Mouse (Mus musculus): ENCODE data around the gene Gcg. TPM values are rescaled to one million over a fixed set of nuclear protein-coding genes. Genes with fewer than 3 reads are reported as not detected.

Gene Gcg
- total and polyA plus RNA-seq, 2 experiments from 2014 or later, result 0.33 to 1.2 TPM

GRCm38 (mm10) chr2:62460231-62460710 lies 23.2 kb downstream of the Gcg start:
- no peaks in the 10 kb centered on the region for H3K27me3 ChIP-seq (ENCODE audit: insufficient read depth, low read length)
- peak; percentile 60 for DNase-seq
- no peaks in the 10 kb centered on the region for H3K9me3 ChIP-seq (ENCODE audit: low read length)
- TF ChIP-seq CTCF (IDR thresholded peaks at IDR 0.05; ENCODE audit: low read depth), result no peak
- peaks cover 5% of the 10 kb centered on the region; the same call in 1 of the 2 replicates for H3K4me1 ChIP-seq (ENCODE audit: insufficient read depth)
- no peak overlapping the region for H3K4me3 ChIP-seq (ENCODE audit: low read depth, low read length)
- ATAC-seq, result peak; percentile 58
- H3K9ac ChIP-seq, result no peak overlapping the region
- no peaks in the 10 kb centered on the region for H3K36me3 ChIP-seq (ENCODE audit: insufficient read depth)
- 27% methylated on average over 7 of the region's 7 CpGs for WGBS
- peak overlapping the region; percentile 21; the same call in 1 of the 2 replicates for H3K4me2 ChIP-seq (ENCODE audit: low read depth)
- no peak overlapping the region for H3K27ac ChIP-seq (ENCODE audit: low read depth, low read length)

DNA sequence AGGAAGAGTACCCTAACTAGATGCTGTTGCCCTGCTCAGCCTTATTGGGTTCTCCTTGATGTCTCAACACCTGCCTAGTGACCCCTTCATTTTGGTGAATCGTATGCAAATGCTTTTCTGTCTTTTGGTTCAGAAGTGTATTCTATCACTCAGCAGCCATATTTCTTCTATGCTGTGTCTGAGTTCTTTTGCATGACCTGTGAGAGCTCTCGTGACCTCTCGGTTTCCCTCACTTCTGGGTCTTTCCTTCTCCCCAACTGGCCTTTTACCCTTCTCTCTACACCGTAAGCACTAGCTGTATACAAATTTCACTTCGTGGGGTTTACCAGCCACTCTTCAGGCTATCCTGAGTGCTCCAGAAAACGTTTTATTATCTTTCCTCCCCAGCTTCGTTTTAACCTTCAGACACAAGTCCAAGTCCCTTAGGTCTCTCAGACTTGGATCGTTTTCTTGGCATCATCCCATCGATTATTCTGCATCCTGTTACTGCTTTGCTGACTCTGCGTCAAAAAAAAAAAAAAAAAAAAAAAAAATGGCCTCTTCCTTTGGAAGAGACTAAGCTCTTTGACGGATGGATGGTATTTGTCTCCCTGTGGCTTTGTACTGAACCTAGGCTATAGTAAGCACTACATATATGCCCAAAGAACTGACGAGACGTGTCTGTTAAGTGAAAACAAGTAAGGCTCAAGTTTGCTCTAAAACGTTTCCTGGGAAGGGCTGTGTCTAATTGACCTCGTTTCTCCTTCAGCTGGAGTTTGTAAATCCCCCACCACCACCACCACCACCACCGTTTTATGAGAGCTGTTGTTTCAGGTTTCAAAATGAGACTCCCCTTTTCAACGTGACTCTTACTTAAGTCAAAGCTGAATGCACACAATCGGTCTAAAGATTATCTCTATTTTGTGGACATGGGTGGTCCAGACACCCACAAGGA lies 23.9 kb downstream of the Gcg start:
- H3K9me3 ChIP-seq (ENCODE audit: low read length), result no peaks in the 10 kb centered on the region
- no peak overlapping the region for H3K27ac ChIP-seq (ENCODE audit: low read depth, low read length)
- H3K9ac ChIP-seq, result no peak overlapping the region
- H3K4me2 ChIP-seq (ENCODE audit: low read depth), result no peak overlapping the region
- TF ChIP-seq CTCF (IDR thresholded peaks at IDR 0.05; ENCODE audit: low read depth), result no peak
- no peak overlapping the region for H3K4me3 ChIP-seq (ENCODE audit: low read depth, low read length)
- ATAC-seq (peak; percentile 15; the same call in 1 of the 2 replicates), DNase-seq (no peak)
- peaks cover 5% of the 10 kb centered on the region; the same call in 1 of the 2 replicates for H3K4me1 ChIP-seq (ENCODE audit: insufficient read depth)
- WGBS, result 56% methylated on average over 18 of the region's 18 CpGs
- H3K27me3 ChIP-seq (ENCODE audit: insufficient read depth, low read length), result no peaks in the 10 kb centered on the region
- no peaks in the 10 kb centered on the region for H3K36me3 ChIP-seq (ENCODE audit: insufficient read depth)

GRCm38 (mm10) chr2:62458070-62458469 lies 25.4 kb downstream of the Gcg start:
- DNase-seq, result peak; percentile 79
- ATAC-seq, result peak; percentile 38; the same call in 1 of the 2 replicates
- 29% methylated on average over 9 of the region's 9 CpGs for WGBS
- H3K36me3 ChIP-seq (ENCODE audit: insufficient read depth), result no peaks in the 10 kb centered on the region
- no peak overlapping the region for H3K27ac ChIP-seq (ENCODE audit: low read depth, low read length)
- TF ChIP-seq CTCF (IDR thresholded peaks at IDR 0.05; ENCODE audit: low read depth), result peak; percentile 69
- no peak overlapping the region for H3K9ac ChIP-seq
- H3K9me3 ChIP-seq (ENCODE audit: low read length), result no peaks in the 10 kb centered on the region
- H3K4me2 ChIP-seq (ENCODE audit: low read depth), result no peak overlapping the region
- H3K27me3 ChIP-seq (ENCODE audit: insufficient read depth, low read length), result no peaks in the 10 kb centered on the region
- H3K4me3 ChIP-seq (ENCODE audit: low read depth, low read length), result no peak overlapping the region
- peaks cover 5% of the 10 kb centered on the region; the same call in 1 of the 2 replicates for H3K4me1 ChIP-seq (ENCODE audit: insufficient read depth)

- H3K4me3 ChIP-seq (ENCODE audit: low read depth, low read length), result no peak overlapping the region
- WGBS, result 73% methylated on average over 11 of the region's 11 CpGs
- H3K27ac ChIP-seq (ENCODE audit: low read depth, low read length), result no peak overlapping the region
- H3K27me3 ChIP-seq (ENCODE audit: insufficient read depth, low read length), result no peaks in the 10 kb centered on the region
- ATAC-seq (no peak), DNase-seq (no peak)
- H3K4me2 ChIP-seq (ENCODE audit: low read depth), result no peak overlapping the region
- TF ChIP-seq CTCF (IDR thresholded peaks at IDR 0.05; ENCODE audit: low read depth), result no peak
- H3K9ac ChIP-seq, result no peak overlapping the region
- H3K36me3 ChIP-seq (ENCODE audit: insufficient read depth), result no peaks in the 10 kb centered on the region
- peaks cover 5% of the 10 kb centered on the region; the same call in 1 of the 2 replicates for H3K4me1 ChIP-seq (ENCODE audit: insufficient read depth)
- H3K9me3 ChIP-seq (ENCODE audit: low read length), result no peaks in the 10 kb centered on the region
Observed at GRCm38 (mm10) chr2:62454991-62455390, 28.5 kb downstream of the Gcg start.

DNA sequence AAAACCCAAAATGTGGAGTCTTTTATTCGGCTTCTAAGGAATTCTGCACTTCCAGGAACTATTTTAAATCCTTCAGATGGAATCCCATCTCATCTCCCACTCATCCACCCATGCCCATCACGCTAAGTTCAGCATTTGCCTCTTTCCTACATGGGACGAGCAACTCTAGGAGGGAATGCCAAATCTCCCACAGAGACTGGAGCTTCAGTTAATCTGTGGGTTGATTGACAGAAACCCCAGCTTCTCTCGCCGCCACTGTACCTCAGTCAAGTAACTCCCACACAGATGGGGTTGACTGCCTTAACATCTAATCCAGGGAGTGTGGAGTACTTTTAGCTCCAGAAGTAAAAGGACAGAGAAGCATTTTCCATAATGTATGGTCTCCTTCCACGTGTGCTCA lies 29.4 kb downstream of the Gcg start:
- H3K9me3 ChIP-seq (ENCODE audit: low read length), result no peaks in the 10 kb centered on the region
- no peak overlapping the region for H3K4me2 ChIP-seq (ENCODE audit: low read depth)
- H3K36me3 ChIP-seq (ENCODE audit: insufficient read depth), result no peaks in the 10 kb centered on the region
- no peak overlapping the region for H3K27ac ChIP-seq (ENCODE audit: low read depth, low read length)
- no peak for TF ChIP-seq CTCF (IDR thresholded peaks at IDR 0.05; ENCODE audit: low read depth)
- no peak overlapping the region for H3K4me3 ChIP-seq (ENCODE audit: low read depth, low read length)
- peaks cover 1% of the 10 kb centered on the region; the same call in 1 of the 2 replicates for H3K4me1 ChIP-seq (ENCODE audit: insufficient read depth)
- no peak for ATAC-seq
- H3K27me3 ChIP-seq (ENCODE audit: insufficient read depth, low read length), result no peaks in the 10 kb centered on the region
- 75% methylated on average over 6 of the region's 6 CpGs for WGBS
- H3K9ac ChIP-seq, result no peak overlapping the region
- no peak for DNase-seq

- Histone ChIP-seq H3K9ac (no peak overlapping the region), H3K9me3 (ENCODE audit: low read length) (no peaks in the 10 kb centered on the region), H3K4me1 (ENCODE audit: insufficient read depth) (no peaks in the 10 kb centered on the region), H3K4me3 (ENCODE audit: low read depth, low read length) (no peak overlapping the region), H3K36me3 (ENCODE audit: insufficient read depth) (no peaks in the 10 kb centered on the region), H3K27me3 (ENCODE audit: insufficient read depth, low read length) (no peaks in the 10 kb centered on the region), H3K27ac (ENCODE audit: low read depth, low read length) (no peak overlapping the region), H3K4me2 (ENCODE audit: low read depth) (no peak overlapping the region)
- no peak for TF ChIP-seq CTCF (IDR thresholded peaks at IDR 0.05; ENCODE audit: low read depth)
- no peak for ATAC-seq
- WGBS, result 86% methylated on average over 6 of the region's 6 CpGs
- DNase-seq, result no peak
Observed at GRCm38 (mm10) chr2:62450364-62450763, 33.1 kb downstream of the Gcg start.

All from forebrain, postnatal 0 days (tissue).